In genomic region chr6:88490629-88491354, GRCm38 (mm10) we compare ENCODE assay signal across 12 mouse cellular contexts. TPM values are rescaled to one million over a fixed set of nuclear protein-coding genes. Genes with fewer than 3 reads are reported as not detected.
A peak's percentile ranks its signal among the peaks of the same experiment; 100 is the strongest.
DNase-seq lines count a peak whose midpoint lies in the region; ATAC-seq and TF ChIP-seq lines count a peak whose summit lies in the region.
"Had no signal": no experiment of that assay in that cellular context is flagged by ENCODE, and none has a peak within 500 bp of the region (broad histone marks: within the 10 kb centered on the region; RNA-seq: fewer than 3 reads in every experiment).

No protein-coding gene starts in this region.

- no peak overlapping the region for H3K9ac ChIP-seq in heart, embryonic 11.5 days (ENCODE audit: low read depth, low read length)

- no peak for TF ChIP-seq POLR2A in lung, adult 2 months (IDR thresholded peaks at IDR 0.05; ENCODE audit: borderline replicate concordance, extremely low read depth, low read depth, low read length)

- no peaks in the 10 kb centered on the region for H3K4me1 ChIP-seq in heart, embryonic 11.5 days (ENCODE audit: control insufficient read depth, insufficient read depth, low read length)
- no peaks in the 10 kb centered on the region for H3K4me1 ChIP-seq in lung, adult 2 months (ENCODE audit: control insufficient read depth, insufficient read depth, low read length)

- H3K9me3 ChIP-seq in heart, embryonic 11.5 days (replicated peaks; ENCODE audit: control insufficient read depth, low read length), result no peaks in the 10 kb centered on the region

- peak; percentile 68 to 71 for DNase-seq in heart, adult 18-20 months
- DNase-seq in right cerebral cortex, postnatal 10 days (ENCODE audit: low spot score in 2 of 2), result peak; percentile 70 to 79
- DNase-seq in right cerebral cortex, postnatal 25 days, result no peak
- peak; percentile 73 for DNase-seq in gastrocnemius, adult 2 months
- peak; percentile 50 for DNase-seq in right cerebral cortex, postnatal 4 days
- no peak for DNase-seq in lung, adult 2 months
- no peak for DNase-seq in urinary bladder, postnatal 10 days (ENCODE audit: low spot score)
- DNase-seq: embryo, embryonic 11 days; kidney, adult 11 months; lung, postnatal 36 days; spleen, adult 18-20 months had no signal

- peaks cover 16% of the 10 kb centered on the region; the same call in 1 of the 2 replicates for H3K36me3 ChIP-seq in heart, embryonic 11.5 days (ENCODE audit: control insufficient read depth, insufficient read depth, low read length)

- no peaks in the 10 kb centered on the region for H3K27me3 ChIP-seq in heart, embryonic 11.5 days (ENCODE audit: control insufficient read depth, insufficient read depth, low read length)

- 93% methylated on average over 12 of the region's 12 CpGs for WGBS in heart, embryonic 11.5 days (ENCODE audit: insufficient replicate concordance)
- 84% methylated on average over 12 of the region's 12 CpGs for WGBS in lung, adult 2 months

- ATAC-seq in heart, embryonic 11.5 days (replicated peaks; ENCODE audit: insufficient number of reproducible peaks, low FRiP score, low TSS enrichment), result no peak

- H3K4me2 ChIP-seq in heart, embryonic 11.5 days, result no peak overlapping the region

- H3K4me3 ChIP-seq in heart, embryonic 11.5 days (ENCODE audit: low read depth, low read length), result no peak overlapping the region
- H3K4me3 ChIP-seq in gastrocnemius, adult 2 months, result no peak overlapping the region
- H3K4me3 ChIP-seq in lung, adult 2 months (replicated peaks; ENCODE audit: extremely low read depth, low read depth, low read length), result no peak overlapping the region

- intact Hi-C loops in gastrocnemius, adult 2 months (cut with DNase I), result no loop called here

- no peak for TF ChIP-seq CTCF in gastrocnemius, adult 2 months (IDR thresholded peaks at IDR 0.05)
- TF ChIP-seq CTCF in lung, adult 2 months (IDR thresholded peaks at IDR 0.05; ENCODE audit: insufficient read depth, low read length), result no peak

- no peak overlapping the region for H3K27ac ChIP-seq in heart, embryonic 11.5 days (ENCODE audit: low read depth, low read length)
- no peak overlapping the region for H3K27ac ChIP-seq in gastrocnemius, adult 2 months

RNA-seq across cellular contexts. Expression of gene Ruvbl1, which starts 25.6 kb away (rescaled TPM):
- 10 to 100 TPM; 17.6 to 18.1 TPM for total RNA-seq in heart, adult 18-20 months (2021)
- 92.5 and 101 TPM in 2 replicates for polyA plus RNA-seq in heart, embryonic 11.5 days (2014; fragmentation: Nextera tagmentation; extraction: Ambion mirVana)
- 10 to 100 TPM; 20.2 to 21.9 TPM for total RNA-seq in gastrocnemius, adult 2 months (2021)
- polyA plus RNA-seq in lung, adult 2 months (2012; rRNA removed), result 18.2 and 22.4 TPM in 2 replicates

RNA-seq across cellular contexts. Expression of gene Sec61a1, which starts 27.9 kb away (rescaled TPM):
- 10 to 100 TPM; 36.8 to 44.6 TPM for total RNA-seq in heart, adult 18-20 months (2021)
- polyA plus RNA-seq in heart, embryonic 11.5 days (2014; fragmentation: Nextera tagmentation; extraction: Ambion mirVana), result 165 and 188 TPM in 2 replicates
- 10 to 100 TPM; 17.7 to 23.3 TPM for total RNA-seq in gastrocnemius, adult 2 months (2021)
- 188 and 195 TPM in 2 replicates for polyA plus RNA-seq in lung, adult 2 months (2012; rRNA removed)

RNA-seq across cellular contexts. Expression of gene Eefsec, which starts 44.5 kb away (rescaled TPM):
- total RNA-seq in heart, adult 18-20 months (2021), result 1 to 10 TPM; 8.5 to 8.9 TPM
- 20.9 and 29.1 TPM in 2 replicates for polyA plus RNA-seq in heart, embryonic 11.5 days (2014; fragmentation: Nextera tagmentation; extraction: Ambion mirVana)
- 1 to 10 TPM; 8.1 to 8.2 TPM for total RNA-seq in gastrocnemius, adult 2 months (2021)
- 14.0 and 16.9 TPM in 2 replicates for polyA plus RNA-seq in lung, adult 2 months (2012; rRNA removed)

Comparison
In these comparisons a context has a peak if more than half of its experiments do, and no peak if none do; other contexts are left out.
1. DNase-seq: peak in heart, adult 18-20 months (2 of 2), right cerebral cortex, postnatal 10 days (2 of 2), gastrocnemius, adult 2 months (single experiment) and right cerebral cortex, postnatal 4 days (single experiment); none in right cerebral cortex, postnatal 25 days (single experiment), lung, adult 2 months (single experiment) and urinary bladder, postnatal 10 days (single experiment).